Mouse (Mus musculus) layer of hippocampus, postnatal 10 days (tissue): ENCODE measurements around the gene Hdac4. TPM values are rescaled to one million over a fixed set of nuclear protein-coding genes. Genes with fewer than 3 reads are reported as not detected.

Experiments
- DNase-seq, 2 experiments: peaks; one replicate each; pipeline ENCODE4 v3.0.0; 2021; ENCODE audit warnings: low spot score in 2 of 2
- total RNA-seq, 2 experiments: library from RNA; stranded (reverse); gene quantifications; 2 replicates each; pipeline ENCODE4 v1.2.3; 2021

The Hdac4 gene
- total RNA-seq, 2 experiments from 2014 or later, result 82.4 to 96.9 TPM

DNA sequence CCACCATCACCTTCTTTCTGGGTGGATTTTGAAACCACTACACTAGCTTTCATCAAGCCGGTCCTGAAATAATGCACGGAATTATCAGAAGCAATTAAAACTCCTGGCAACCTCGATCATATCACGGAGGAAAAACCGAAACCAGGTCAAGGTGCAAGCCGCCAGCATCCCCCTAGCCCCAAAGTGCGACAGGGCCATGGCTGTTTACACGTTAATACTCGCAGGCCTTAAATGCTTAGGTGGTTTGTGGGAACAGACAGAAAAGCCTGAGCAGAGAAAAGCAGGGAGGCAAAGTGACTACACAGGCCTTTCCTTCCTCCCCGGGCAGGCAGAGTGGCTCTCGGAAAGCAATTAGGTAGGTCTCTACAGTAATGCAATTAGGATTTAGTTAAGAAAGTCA lies 16.4 kb downstream of the Hdac4 start:
- DNase-seq, result no peak

DNA sequence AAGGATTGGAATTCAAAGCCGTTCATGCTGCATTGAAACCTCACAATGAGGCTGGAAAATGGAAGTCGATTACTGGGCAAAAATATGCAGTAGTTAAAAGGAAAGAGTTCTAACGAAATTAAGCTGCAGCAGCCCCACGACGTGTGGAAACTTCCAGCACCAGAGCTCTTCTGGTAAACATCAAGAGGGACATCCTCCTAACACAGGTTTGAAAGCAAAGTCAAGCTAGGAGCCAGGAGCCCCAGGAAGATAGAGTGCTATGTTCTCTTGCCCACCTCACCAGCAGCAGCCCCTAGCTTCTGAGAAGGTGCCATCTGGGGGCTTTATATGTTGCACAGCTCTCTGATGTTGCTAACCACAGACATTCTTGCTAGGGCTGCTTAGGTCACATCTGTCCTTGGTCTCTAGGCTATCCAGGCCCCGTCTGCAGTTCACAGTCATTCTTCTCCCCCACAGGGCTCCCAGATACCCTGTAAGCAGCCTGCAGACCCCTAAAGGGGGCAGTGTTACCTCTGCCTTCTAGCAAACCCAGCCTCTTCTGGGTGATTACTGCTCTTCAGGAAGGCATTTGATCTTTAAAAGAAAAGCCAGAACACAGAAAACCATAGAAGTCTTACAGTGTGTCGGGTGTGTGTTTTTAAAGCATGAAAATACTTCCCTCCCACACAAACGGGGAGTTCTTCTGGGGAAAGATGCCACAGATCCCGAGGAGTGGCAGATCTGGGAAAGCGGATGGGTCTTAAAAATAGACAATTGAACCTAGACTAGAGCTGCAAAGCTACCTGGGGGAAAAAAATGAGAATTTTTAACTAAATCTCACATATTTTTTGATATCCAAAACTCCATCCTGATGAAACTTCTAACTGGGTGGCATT lies 17.2 kb downstream of the Hdac4 start:
- DNase-seq, result no peak

DNA sequence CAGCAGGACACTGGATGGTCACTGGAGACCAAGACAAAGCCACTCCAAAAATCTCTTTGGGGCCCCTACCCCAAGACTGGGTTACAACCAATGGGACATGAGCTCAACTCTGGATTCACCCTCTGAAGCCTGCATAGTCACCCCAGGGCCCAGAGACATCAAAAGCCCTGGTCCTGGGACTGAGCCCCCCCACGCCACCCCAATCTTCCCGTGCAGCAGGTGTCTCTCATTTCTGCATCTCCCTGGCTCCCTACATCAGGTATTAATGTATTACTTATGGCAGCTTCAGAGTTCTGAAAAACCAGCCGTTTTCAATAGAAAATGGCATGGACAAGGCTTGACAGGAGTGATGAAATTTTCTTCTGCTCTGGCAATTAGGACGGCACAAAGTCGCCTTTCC lies 17.9 kb downstream of the Hdac4 start:
- no peak for DNase-seq

DNA sequence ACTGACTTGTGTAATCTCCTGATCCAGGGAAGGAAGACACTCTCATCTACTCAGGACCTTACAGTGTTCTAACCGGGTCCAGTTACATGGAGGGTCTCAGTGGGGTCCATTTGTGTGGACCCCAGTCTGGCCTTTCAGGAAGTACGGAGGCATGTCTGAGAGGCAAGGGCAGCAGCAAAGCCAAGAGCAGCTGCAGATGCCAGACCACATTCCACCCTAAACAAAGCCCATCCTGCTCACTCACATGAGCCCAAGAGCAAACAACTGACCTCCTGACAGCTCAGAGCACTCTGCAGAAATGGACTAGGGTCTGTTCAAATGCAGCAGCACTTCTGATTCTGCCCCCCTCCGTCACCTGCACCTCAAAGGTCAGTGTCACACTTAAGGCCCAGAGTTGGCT lies 18.3 kb downstream of the Hdac4 start:
- no peak for DNase-seq

DNA sequence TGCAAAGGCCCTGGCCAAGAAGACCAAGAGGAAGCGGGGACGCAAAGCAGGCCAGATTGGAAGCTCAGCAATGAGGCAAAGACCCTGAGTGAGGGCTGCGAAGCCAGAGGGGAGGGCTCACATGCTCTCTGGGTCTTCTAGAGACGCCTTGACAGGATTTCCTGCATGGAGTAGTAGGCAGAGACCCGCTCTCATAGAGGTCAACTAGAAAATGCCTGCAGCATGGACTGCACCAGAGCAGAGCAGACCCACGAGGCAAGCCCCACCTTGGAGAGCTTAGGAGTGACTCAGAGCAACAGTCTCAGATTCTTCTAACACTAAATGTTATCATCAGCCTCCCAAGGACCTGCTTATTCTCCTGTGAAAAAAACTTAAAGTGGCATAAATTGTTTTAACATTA lies 20.2 kb downstream of the Hdac4 start:
- DNase-seq, result no peak

DNA sequence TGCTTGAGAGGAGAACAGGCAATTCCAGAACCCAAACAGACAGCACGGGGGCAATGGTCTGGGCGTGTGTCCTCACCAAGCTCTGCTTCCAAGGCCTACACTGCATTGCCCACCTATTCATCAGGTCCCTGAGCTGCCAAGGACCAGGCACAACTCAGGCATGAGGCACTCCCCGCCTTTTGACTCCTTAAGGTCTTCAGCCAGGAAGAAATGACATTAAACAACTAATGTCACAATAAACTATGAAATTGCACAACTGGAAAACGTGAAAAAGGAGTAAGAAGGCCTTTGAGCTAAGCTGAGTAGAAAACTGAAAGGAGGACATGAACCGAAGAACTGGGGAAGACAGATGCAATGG lies 20.6 kb downstream of the Hdac4 start:
- DNase-seq, result no peak

DNA sequence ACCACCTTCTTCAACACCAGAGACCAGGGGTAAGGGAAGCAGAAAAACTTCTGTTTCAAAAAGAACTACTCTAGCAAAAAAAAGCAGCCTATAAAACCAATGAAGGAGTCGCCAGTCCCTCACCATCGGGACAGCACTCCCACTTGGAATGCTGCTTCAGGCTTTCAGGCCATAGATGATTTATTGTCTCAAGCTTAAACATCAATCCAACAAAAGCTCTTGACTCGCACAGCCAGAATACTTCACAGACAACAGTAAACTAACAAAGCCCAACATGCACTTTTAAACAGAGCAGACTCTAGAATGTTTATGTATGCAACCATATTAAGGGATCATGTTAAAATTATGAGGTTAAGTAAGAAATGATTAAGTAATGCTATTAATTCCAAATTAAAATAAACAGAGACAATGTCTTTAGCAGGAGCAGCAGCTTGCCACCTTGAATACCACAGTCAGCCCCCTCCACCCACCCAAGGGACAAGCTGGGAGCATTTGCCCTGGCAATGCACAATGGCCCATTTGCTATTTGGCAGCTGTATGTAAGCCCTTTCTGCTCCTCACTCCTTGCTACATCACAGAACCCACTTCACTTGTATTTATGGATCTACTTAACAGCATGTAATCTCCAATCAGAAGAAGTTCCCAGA lies 21.1 kb downstream of the Hdac4 start:
- no peak for DNase-seq

DNA sequence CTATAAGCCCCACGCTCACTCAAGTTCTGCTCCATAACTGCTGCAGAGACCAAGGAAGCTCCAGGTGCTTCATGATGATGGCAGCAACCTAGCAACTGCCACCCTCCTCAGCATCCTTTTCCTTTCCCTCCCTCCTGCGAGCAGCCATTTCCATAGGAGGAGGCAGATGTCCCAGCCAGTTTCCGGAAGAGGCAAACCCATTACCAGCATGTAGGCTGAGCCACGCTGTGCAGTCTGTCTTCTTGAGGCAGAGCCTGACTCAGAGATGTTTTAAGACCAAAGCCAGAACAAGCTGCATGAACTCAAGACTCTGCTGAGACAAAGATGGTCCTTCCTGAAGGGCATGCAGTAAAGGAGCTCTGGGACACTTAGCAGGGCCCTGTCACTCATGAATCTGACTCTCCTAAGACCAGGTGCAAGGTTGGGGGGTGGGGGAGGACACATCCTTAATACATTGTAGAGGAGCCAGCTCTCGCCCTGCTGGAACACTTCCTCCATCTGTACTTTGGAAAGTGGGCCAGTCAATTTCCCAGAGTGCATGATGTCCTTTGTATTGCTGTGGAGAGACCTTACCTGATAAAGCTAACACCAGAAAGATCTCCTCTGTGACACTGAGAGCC lies 24.8 kb downstream of the Hdac4 start:
- DNase-seq, result no peak

DNA sequence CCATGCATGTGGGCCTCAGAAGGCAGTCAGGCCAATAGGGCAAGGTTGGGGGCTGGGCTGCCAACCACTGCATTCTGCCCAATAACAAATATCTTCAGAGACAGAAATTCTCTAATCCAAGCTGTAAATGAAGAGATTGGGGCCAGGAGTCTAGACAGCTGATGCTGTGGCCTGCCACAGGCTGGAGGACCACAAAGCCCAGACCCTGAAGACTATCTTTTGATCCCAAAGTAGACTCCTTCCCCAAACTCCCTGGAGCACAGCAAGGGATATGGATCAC lies 25.8 kb downstream of the Hdac4 start:
- no peak for DNase-seq

DNA sequence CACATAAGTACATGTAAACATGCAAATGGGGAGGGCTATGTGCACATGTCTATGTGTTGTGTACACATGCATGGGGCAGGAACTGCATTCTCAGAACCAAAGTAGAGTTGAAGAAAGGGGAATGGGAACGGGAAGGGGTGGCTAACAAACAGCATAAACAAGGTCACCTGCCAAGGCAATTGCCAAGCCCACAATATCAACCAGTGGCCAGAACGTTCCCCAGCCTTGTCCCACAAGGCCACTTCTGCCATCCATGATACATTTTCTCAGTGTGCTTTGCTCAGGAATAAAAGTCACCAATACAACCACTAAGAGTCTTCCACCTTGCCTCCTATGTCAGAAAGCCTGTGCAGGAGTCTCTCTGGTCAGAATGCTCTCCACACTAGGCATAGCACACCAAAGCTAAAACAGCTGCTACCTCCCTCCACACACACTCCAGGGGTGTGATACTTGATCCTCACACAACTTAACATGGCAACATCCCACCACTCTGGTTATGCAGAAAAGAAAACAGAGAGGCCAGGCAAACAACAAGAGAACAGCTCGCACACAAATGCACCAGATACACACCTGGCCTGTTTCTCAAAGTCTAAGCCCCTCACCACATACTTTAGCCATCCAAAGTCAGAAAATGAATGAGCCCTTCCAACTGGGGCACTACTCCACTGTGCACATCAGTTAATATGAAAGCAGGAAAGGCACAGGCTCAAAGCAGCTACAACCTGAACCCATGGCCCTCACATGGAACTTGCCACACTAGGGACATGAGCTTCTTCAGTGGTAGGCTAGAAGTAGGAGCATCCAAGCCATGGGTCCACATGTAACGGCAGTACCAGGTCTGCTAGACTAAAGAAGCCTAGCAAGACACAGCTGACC lies 26.4 kb downstream of the Hdac4 start:
- DNase-seq, result no peak

DNA sequence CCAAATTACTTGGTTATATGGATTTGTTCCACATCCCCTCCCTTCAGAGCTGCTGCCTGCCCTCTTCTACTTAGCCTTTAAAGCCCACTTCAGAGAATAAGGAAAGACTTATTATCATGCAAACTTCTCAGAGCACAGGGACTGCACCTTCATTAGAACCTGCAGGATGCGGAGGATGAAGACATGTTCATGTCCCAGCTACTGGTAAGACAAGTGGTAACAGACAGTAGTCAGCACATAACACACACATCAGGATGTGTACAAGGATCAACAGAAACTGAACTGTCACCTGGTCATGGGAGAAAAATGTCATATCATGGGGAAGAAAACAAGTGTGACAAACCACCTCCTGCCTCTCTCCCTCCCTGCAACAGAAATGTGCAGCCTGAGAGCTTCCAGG lies 31.6 kb downstream of the Hdac4 start:
- no peak for DNase-seq

DNA sequence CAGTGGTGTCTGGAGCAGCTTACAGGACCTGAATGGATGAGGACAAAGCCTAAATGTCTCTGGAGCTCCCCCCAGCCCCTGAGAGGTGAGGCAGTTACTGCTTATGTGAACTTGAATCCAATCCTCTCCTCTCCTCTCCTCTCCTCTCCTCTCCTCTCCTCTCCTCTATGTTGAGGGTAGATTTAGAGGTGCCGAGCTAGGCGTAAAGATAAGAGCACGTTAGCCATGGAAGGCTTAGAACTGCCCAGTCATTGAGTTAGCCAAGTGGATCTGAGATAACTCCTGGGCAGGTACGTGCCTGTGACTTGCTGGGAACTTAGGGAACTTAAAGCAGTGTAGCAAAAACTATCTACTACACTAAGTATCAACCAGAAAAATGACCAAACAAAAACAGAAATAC lies 35.7 kb downstream of the Hdac4 start:
- no peak for DNase-seq

DNA sequence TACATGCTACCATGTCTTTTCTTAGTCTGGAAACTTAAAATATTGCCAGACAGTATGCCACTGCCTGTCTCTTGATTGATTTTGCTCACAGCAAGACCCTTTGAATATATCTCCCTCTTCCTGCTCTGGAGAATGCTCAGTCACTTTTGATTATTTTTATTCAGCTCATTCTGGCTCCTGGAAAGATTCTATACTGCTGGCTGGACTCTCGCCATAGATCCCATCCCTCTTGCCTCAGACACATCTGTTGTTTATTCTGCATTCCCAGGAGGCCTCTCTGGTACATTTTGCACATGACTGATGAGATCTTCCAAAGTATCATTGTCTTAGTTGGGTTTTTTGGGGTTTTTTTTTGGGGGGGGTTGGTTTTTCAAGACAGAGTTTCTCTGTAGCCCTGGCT lies 45.3 kb downstream of the Hdac4 start:
- no peak for DNase-seq

DNA sequence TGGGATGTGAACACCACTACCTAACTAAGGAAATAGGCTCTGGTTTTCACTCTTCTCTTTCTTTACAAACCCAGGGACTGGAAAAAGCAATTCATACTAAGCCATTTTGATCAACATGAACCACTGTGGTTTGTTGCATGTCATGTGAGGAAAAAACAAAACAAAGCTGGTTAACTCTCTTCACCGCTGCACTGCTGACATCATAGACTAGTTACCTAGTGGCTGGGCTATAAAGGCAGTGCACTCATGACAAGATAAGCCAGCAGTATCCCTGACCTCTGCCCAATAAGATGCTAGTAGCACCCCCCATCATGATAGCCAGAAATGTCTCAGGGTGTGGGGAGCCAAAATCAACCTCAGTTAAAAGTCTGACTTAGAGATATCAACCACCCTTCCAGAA lies 47.0 kb downstream of the Hdac4 start:
- no peak for DNase-seq

DNA sequence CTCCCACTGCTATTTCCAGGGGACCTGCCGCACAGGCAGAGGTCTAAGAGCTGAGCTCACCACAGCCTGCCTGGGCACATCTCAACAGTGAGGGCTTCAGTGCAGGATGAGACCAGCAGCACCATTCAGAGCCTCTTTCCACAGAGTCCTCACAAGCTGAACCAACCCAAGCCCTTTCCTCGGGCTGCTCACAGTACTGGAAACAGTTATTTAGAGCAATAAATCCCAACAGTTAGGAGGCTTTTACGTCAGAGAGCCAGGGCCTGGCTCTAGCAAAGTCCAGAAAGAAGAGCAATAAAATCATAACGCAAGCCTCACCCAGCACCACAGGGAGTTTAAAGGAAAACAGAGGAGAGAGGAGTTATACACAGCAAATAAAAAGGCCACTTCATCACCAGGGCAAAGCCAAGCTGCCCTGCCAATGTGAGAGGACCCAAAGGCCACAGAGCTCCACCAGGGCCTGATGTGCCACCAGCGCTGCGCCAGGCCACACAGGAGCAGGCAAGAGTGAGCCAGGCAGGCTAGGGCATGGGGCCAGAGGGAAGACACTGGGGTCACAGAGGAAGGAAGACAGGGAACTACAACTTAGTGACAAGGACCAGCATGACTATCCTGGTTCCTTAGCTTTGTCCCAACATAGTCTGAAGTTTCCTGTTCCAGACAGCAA lies 50.5 kb downstream of the Hdac4 start:
- no peak for DNase-seq

DNA sequence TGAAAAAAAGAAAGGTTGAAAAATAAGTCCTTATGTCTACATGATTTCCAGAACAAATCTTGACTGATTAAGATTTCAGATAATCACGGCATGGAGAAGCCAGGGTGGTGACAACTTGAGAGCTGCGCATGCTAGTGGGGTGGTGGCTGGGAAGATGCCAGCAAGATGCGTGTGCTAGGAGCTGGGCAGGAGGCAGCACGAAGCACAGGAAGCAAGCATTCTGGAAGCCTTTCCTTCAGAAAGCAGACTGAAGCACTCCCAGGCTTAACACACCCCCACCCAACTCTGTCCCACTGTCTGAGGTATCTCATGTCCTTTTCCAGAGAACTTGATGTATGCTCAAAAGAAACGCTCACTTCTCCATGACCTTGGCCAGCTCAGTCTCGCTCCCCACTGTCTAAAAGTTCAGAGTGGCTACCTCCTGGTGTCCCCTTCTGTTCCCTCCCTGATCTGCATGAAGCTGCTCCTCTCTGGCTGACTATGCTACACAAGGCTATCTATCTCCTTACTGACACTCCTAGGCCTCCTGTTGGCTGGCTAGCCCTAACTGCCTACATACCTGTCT lies 52.1 kb downstream of the Hdac4 start:
- DNase-seq, result peak in 1 of 2 experiments; percentile 35

DNA sequence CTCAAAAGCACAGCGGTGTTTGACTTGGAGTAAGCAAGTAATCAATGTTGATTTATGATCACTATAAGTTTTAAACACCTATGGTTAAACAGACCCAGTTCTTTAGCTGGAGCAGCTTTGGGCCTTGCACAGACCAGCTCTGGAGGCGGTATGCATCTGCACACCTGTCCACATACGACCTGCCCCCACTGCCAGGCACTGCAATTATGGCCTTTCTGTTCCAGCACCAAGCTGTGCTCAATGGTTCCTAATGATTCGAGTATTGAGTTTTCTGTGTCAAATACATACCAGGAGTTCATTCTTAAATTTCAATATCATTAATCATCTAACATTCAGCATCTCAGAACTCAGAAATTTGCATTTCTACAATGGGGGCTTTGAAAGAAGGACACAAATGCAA lies 52.7 kb downstream of the Hdac4 start:
- no peak for DNase-seq

DNA sequence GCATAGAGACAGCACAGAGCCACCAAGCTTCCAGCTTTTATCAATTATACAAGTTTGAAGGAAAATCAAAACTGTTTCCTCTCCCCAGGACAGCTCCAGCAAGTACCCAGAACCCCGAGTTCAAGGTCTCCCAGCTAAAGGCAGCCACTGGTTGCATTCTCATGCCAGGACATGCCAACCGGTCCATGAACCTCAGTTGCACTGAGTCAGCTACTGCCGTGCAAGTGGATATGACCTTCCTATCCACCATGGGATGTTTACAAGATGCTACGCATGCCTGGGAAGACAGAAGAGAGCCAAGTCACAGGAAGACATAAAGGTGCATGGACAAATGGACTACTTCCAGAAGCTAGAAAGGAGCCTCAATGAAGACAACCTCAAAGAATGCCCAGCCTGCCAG lies 56.5 kb downstream of the Hdac4 start:
- DNase-seq, result no peak

DNA sequence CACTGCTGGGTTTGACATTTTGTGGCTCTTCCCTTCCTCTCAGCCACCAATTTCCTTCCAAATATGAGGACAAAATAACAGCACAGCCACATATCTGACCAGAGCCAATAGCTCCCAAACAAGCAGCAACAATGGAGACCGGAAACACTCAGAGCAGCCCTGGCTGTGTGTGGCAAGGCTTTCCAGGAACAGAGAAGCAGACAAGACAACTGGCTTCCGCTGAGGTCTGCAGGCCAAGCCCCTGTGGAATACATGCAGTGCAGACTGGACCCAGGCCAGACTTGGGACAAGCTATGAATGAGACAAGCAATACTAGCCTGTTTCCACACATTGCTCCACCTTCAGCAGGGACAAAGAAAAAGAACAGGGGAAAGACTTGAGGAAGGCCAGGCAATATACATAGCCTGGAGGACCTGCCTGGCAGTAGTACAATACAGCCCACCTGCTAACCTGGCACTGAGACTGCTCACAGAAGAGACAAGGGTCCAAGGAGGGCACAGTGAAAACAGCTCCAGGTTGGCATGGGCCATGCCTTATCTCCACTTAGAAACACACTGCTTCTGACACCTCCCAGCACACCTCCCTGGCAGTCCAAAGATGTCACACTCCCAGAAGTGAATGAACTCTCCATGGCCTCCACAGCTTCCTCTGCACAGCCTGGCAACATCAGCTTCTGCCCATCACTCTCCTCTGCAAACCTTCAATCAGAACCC lies 58.2 kb downstream of the Hdac4 start:
- DNase-seq, result peak; percentile 22 to 33

DNA sequence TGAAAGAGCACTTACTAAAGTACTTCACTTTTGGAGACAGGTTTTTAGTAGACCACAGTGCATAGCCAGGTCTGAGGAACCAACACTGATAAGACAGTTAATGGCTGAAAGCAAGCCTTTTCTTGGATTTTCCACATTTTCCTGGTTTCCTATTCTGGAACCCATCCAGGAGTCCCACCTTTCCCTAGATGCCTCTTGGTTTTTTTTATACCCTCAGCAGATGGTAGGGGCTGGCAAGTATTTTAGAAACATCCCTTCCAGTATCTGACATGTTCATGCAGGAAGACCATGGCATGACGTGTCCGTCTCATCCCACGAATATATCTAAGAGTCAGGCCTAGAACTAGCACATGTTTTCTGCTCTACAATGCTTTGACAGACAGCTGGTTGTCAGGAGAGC lies 59.1 kb downstream of the Hdac4 start:
- no peak for DNase-seq
